Mouse (Mus musculus): Measurements from ENCODE around the gene Oosp3.

Gene Oosp3

DNA sequence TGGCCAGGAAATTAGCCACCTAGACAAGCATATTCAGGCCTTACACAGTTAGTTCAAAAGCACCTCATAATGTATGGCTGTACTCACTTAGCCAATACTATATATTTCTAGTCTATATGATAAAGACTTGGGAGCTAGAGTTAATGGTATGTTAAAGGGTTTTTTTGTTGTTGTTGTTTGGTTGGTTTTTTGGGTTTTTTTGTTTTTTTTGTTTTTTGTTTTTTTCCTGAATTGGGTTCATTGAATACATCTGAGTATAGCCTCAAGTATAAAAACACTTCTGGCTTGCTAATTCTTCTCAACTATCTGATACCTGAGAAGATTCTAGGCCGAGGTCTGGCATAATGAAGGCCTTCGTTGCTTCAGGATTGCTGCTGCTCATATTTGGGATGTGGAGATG, at the start of gene Oosp3:
Gene Oosp3 (plus strand): TSS at position 301 of the 400 bp plus-strand sequence.
- DNase-seq = no peak

- DNase-seq = no peak
These were observed 47.3 kb upstream of the Oosp3 start for GRCm38 (mm10) chr19:11649564-11649963.

- no peak for DNase-seq
These were observed 37.7 kb upstream of the Oosp3 start for GRCm38 (mm10) chr19:11659142-11659541.

- DNase-seq = no peak
These were observed 36.4 kb upstream of the Oosp3 start, which contains the start of gene Oosp2 for GRCm38 (mm10) chr19:11660459-11660858. Gene Oosp2, minus strand, starts transcription at chr19:11660559.

- no peak for DNase-seq
These were observed 35.3 kb upstream of the Oosp3 start for GRCm38 (mm10) chr19:11661562-11661961.

DNA sequence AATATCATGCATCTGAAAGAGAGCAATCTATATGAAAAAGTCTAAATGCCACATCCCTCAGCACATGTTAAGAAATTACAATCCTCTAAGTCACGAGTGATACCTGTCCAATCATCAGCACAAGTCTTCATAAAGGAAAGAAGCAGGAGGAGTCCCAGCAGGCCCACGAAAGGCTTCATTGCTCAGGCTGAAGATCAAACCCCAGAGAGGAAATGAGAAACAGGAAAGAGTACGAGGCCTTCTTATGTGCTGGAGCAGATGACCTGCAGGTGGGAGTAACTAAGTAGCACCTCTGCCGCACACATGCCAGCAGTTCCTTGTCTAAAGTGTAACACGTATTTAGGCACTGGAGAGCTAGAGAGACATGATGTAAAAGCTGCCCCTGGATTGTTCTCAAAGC, 6.0 kb upstream of the Oosp3 start, which contains the start of gene Oosp1:
Gene Oosp1 (minus strand): TSS at position 312 of the 400 bp plus-strand sequence.
- DNase-seq = no peak

- no peak for DNase-seq
These were observed 5.4 kb upstream of the Oosp3 start for GRCm38 (mm10) chr19:11691454-11691853.

GRCm38 (mm10) chr19:11698342-11698741, 1.5 kb downstream of the Oosp3 start:
- no peak for DNase-seq

- DNase-seq = no peak
These were observed 15.6 kb downstream of the Oosp3 start for GRCm38 (mm10) chr19:11712451-11712850.

DNA sequence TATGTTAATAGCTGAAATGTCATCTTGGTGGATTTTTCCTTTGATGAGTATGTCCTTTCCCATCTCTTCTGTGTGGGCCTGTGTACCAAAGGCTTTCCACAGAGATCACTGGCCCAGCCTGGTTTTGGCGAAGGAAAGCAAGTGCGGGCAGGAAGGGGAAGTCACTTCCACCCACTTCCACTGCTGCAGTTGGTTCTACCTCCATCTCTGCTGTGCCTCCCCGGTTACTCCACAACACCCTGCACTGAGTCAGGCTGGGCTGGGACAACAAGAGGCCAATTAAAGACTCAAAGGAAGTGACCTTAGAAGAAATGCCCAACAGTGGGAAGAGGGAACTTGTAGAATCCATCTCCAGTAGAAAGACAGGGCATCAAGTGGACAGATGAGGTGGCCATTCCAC, 23.2 kb downstream of the Oosp3 start:
- DNase-seq = no peak

DNA sequence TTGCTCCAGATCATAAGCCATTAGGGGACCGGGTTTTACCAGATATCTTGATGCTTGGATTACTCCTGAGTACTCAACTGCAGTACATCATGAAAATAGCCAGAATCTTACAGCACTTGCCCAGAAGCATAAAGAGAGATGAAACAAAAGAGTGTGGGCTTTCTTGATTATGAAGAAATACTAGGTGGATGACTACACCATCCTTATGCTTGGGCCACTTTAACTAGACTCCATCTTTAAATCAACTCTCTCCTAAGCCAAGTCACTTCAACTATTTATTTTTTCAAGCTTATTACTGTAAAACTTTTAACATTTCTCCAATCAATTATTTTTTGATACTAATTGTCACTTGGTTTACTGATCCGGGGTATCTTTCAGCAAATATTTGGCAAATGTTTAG, 27.0 kb downstream of the Oosp3 start:
- DNase-seq = no peak

GRCm38 (mm10) chr19:11724275-11724674, 27.4 kb downstream of the Oosp3 start:
- no peak for DNase-seq

GRCm38 (mm10) chr19:11725915-11726314, 29.1 kb downstream of the Oosp3 start:
- DNase-seq = no peak

DNA sequence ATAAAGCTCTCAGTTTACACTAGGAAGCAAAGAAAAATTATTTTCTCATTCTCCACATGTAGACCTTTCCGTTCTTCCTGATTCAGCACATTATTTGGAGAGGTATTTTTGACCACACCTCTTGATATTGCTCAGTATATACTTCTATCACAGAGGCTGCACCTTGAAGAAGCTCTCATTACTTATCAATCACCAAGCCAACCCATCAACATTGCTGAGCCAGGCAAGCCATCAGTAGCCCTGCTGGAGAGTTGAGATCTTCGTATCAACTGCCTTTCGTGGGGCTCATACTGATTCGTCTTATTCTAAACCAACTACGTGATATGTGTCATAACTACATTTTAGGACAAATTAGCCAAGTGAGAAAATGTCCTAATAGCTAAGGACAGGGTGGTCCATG, 30.4 kb downstream of the Oosp3 start:
- no peak for DNase-seq

GRCm38 (mm10) chr19:11730278-11730677, 33.4 kb downstream of the Oosp3 start:
- no peak for DNase-seq

DNA sequence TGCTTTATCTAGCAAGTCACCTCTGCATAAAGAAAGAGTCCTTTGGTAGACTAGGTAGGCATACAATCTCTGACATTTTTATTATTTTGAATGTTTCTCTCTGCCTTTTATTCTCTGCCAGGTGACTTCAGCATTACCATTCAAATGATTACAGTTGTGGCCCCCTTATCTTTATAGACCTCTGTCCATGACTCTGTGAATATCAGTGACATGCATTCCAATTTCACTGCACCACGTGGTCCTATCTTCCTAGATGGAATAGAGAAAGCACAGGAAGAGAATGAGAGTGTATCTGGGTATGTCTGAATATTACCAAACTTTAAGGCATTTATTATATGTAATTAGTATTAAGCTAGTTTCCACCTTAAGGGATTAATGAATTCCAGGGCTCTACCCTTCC, 39.6 kb downstream of the Oosp3 start:
- no peak for DNase-seq

DNA sequence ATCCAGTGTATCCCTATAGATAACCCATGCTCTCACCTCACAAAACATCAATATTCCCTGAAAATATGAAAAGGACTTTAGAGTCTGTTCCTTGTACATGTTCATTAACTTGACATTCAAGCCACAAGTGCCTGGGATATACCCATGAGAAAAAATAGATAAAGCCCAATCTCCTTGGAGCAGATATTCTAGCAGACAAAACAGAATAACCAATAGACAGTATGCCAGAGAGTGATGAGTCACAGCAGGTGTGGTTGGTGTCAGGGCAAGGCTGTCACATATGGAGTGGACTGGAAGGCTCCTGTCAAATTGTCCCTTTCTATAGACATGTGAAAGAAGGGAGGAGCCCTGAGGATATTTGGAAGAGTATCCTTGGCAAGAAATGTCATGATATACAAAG, 48.8 kb downstream of the Oosp3 start:
- no peak for DNase-seq

- no peak for DNase-seq
These were observed 50.4 kb downstream of the Oosp3 start, which contains the start of gene Gif for GRCm38 (mm10) chr19:11747298-11747697. Gene Gif, plus strand, starts transcription at chr19:11747554.
